Mouse (Mus musculus) liver, embryonic 15.5 days (tissue): Measurements from ENCODE around the gene Lrrc28. TPM values are rescaled to one million over a fixed set of nuclear protein-coding genes. Genes with fewer than 3 reads are reported as not detected.

Experiments
- ATAC-seq: fragments of 200-750 bp; cut with Nextera tagmentation; 2 replicates; pipeline ENCODE4 v1.8.0; 2017; ENCODE audit warnings: moderate number of reproducible peaks, mild to moderate bottlenecking, moderate library complexity; ENCODE audit not compliant: insufficient read depth
- H3K27ac ChIP-seq: fragments of 300-500 bp; sonication (generic); replicated peaks from 2 replicates; pipeline ENCODE4 v1.5.1; 2015; ENCODE audit warnings: mild to moderate bottlenecking, inconsistent platforms
- H3K27me3 ChIP-seq: fragments of 300-500 bp; sonication (generic); 2 replicates; pipeline ENCODE4 v1.6.1; 2015; ENCODE audit warnings: mild to moderate bottlenecking, inconsistent platforms
- H3K36me3 ChIP-seq: fragments of 300-500 bp; sonication (generic); replicated peaks from 2 replicates; pipeline ENCODE4 v1.6.1; 2015; ENCODE audit warnings: moderate library complexity, mild to moderate bottlenecking, inconsistent platforms
- H3K4me1 ChIP-seq: fragments of 300-500 bp; sonication (generic); replicated peaks from 2 replicates; pipeline ENCODE4 v1.6.1; 2015; ENCODE audit warnings: inconsistent platforms
- H3K4me2 ChIP-seq: fragments of 300-500 bp; sonication (generic); 2 replicates; pipeline ENCODE4 v1.6.1; 2015; ENCODE audit warnings: moderate library complexity, mild to moderate bottlenecking, inconsistent platforms
- H3K4me3 ChIP-seq: fragments of 300-500 bp; sonication (generic); replicated peaks from 2 replicates; pipeline ENCODE4 v1.5.1; 2015; ENCODE audit warnings: mild to moderate bottlenecking, inconsistent platforms
- H3K9ac ChIP-seq: fragments of 300-500 bp; sonication (generic); 2 replicates; pipeline ENCODE4 v1.6.1; 2015; ENCODE audit warnings: moderate library complexity, mild to moderate bottlenecking, inconsistent platforms
- H3K9me3 ChIP-seq: fragments of 300-500 bp; sonication (generic); replicated peaks from 2 replicates; pipeline ENCODE4 v1.6.1; 2016; ENCODE audit warnings: inconsistent platforms
- WGBS: fragments of 180-500 bp; shearing (Covaris S2); methylation state at CpG from one replicate; pipeline ENCODE4 v1.1.7; 2015; ENCODE audit warnings: mixed read lengths; ENCODE audit not compliant: insufficient replicate concordance; 5-methylcytosine and 5-hydroxymethylcytosine counted together
- polyA plus RNA-seq: library from polyadenylated mRNA; unstranded; fragments of >200 nt; fragmentation: Nextera tagmentation; extraction: Ambion mirVana; gene quantifications from 2 replicates; pipeline ENCODE4 v1.2.1, GENCODE M21; 2015

Gene Lrrc28
- polyA plus RNA-seq, result 7.3 and 7.9 TPM in 2 replicates

- H3K9ac ChIP-seq, result peak within 1 kb of the TSS; percentile 90
- H3K36me3 ChIP-seq, result 0 out of 2 replicates have a peak, but pooled peaks cover 7% of the 10 kb centered on the region
- no peaks in the 10 kb centered on the region for H3K9me3 ChIP-seq
- H3K4me3 ChIP-seq, result peak within 1 kb of the TSS; percentile 81
- H3K27me3 ChIP-seq, result no peaks in the 10 kb centered on the region
- H3K4me1 ChIP-seq, result peaks cover 22% of the 10 kb centered on the region
- peak within 1 kb of the TSS; percentile 76 for H3K27ac ChIP-seq
- peak; percentile 96 for ATAC-seq
- H3K4me2 ChIP-seq, result peak within 1 kb of the TSS; percentile 83
- WGBS, result under 1% methylated on average over 55 of the region's 55 CpGs
Measured at GRCm38 (mm10) chr7:67644833-67645680, at the start of gene Lrrc28. Lrrc28 (minus strand) TSS chr7:67645268.

- no peak for ATAC-seq
- Histone ChIP-seq H3K36me3 (no peaks in the 10 kb centered on the region), H3K9ac (no peak overlapping the region), H3K4me2 (no peak overlapping the region), H3K9me3 (no peaks in the 10 kb centered on the region), H3K27me3 (no peaks in the 10 kb centered on the region), H3K4me1 (no peaks in the 10 kb centered on the region), H3K4me3 (no peak overlapping the region), H3K27ac (no peak overlapping the region)
- WGBS, result 81% methylated on average over 23 of the region's 23 CpGs
Measured at GRCm38 (mm10) chr7:67692791-67693538, 47.9 kb upstream of the Lrrc28 start.

GRCm38 (mm10) chr7:67692141-67692540 lies 47.1 kb upstream of the Lrrc28 start:
- no peaks in the 10 kb centered on the region for H3K9me3 ChIP-seq
- H3K4me2 ChIP-seq, result no peak overlapping the region
- no peaks in the 10 kb centered on the region for H3K36me3 ChIP-seq
- no peaks in the 10 kb centered on the region for H3K27me3 ChIP-seq
- H3K4me1 ChIP-seq, result no peaks in the 10 kb centered on the region
- H3K27ac ChIP-seq, result no peak overlapping the region
- 29% methylated on average over 3 of the region's 3 CpGs for WGBS
- no peak for ATAC-seq
- no peak overlapping the region for H3K9ac ChIP-seq
- no peak overlapping the region for H3K4me3 ChIP-seq

GRCm38 (mm10) chr7:67691036-67691435 lies 46.0 kb upstream of the Lrrc28 start:
- H3K36me3 ChIP-seq, result no peaks in the 10 kb centered on the region
- H3K9ac ChIP-seq, result no peak overlapping the region
- H3K27ac ChIP-seq, result no peak overlapping the region
- H3K27me3 ChIP-seq, result no peaks in the 10 kb centered on the region
- 51% methylated on average over 6 of the region's 6 CpGs for WGBS
- H3K9me3 ChIP-seq, result no peaks in the 10 kb centered on the region
- ATAC-seq, result no peak
- no peak overlapping the region for H3K4me3 ChIP-seq
- no peak overlapping the region for H3K4me2 ChIP-seq
- no peaks in the 10 kb centered on the region for H3K4me1 ChIP-seq

- Histone ChIP-seq H3K27ac (no peak overlapping the region), H3K4me3 (no peak overlapping the region), H3K9me3 (no peaks in the 10 kb centered on the region), H3K27me3 (no peaks in the 10 kb centered on the region), H3K36me3 (no peaks in the 10 kb centered on the region), H3K9ac (no peak overlapping the region), H3K4me1 (no peaks in the 10 kb centered on the region), H3K4me2 (no peak overlapping the region)
- no peak for ATAC-seq
- 63% methylated on average over 7 of the region's 7 CpGs for WGBS
Measured at GRCm38 (mm10) chr7:67689793-67690192, 44.7 kb upstream of the Lrrc28 start.

GRCm38 (mm10) chr7:67688281-67688680 lies 43.2 kb upstream of the Lrrc28 start:
- Histone ChIP-seq H3K9ac (no peak overlapping the region), H3K4me1 (no peaks in the 10 kb centered on the region), H3K4me3 (no peak overlapping the region), H3K27ac (no peak overlapping the region), H3K27me3 (no peaks in the 10 kb centered on the region), H3K36me3 (no peaks in the 10 kb centered on the region), H3K4me2 (no peak overlapping the region), H3K9me3 (no peaks in the 10 kb centered on the region)
- whole genome bisulfite sequencing, result 31% methylated on average over 3 of the region's 3 CpGs
- no peak for ATAC-seq

- Histone ChIP-seq H3K9ac (no peak overlapping the region), H3K27ac (no peak overlapping the region), H3K27me3 (no peaks in the 10 kb centered on the region), H3K36me3 (no peaks in the 10 kb centered on the region), H3K9me3 (no peaks in the 10 kb centered on the region), H3K4me2 (no peak overlapping the region), H3K4me3 (no peak overlapping the region), H3K4me1 (no peaks in the 10 kb centered on the region)
- ATAC-seq, result no peak
- 85% methylated on average over 3 of the region's 3 CpGs for WGBS
Measured at GRCm38 (mm10) chr7:67686545-67686944, 41.5 kb upstream of the Lrrc28 start.

GRCm38 (mm10) chr7:67683006-67683405 lies 37.9 kb upstream of the Lrrc28 start:
- H3K27ac ChIP-seq, result no peak overlapping the region
- H3K36me3 ChIP-seq, result no peaks in the 10 kb centered on the region
- 75% methylated on average over 16 of the region's 16 CpGs for WGBS
- H3K4me3 ChIP-seq, result no peak overlapping the region
- H3K9me3 ChIP-seq, result no peaks in the 10 kb centered on the region
- ATAC-seq, result no peak
- no peak overlapping the region for H3K4me2 ChIP-seq
- H3K9ac ChIP-seq, result no peak overlapping the region
- no peaks in the 10 kb centered on the region for H3K4me1 ChIP-seq
- H3K27me3 ChIP-seq, result no peaks in the 10 kb centered on the region

- no peaks in the 10 kb centered on the region for H3K36me3 ChIP-seq
- no peak overlapping the region for H3K4me2 ChIP-seq
- WGBS, result 76% methylated on average over 9 of the region's 9 CpGs
- no peak for ATAC-seq
- no peak overlapping the region for H3K27ac ChIP-seq
- H3K4me3 ChIP-seq, result no peak overlapping the region
- H3K27me3 ChIP-seq, result no peaks in the 10 kb centered on the region
- no peaks in the 10 kb centered on the region for H3K4me1 ChIP-seq
- no peaks in the 10 kb centered on the region for H3K9me3 ChIP-seq
- H3K9ac ChIP-seq, result no peak overlapping the region
Measured at GRCm38 (mm10) chr7:67681078-67681477, 36.0 kb upstream of the Lrrc28 start.

- no peaks in the 10 kb centered on the region for H3K36me3 ChIP-seq
- ATAC-seq, result no peak
- 78% methylated on average over 16 of the region's 16 CpGs for WGBS
Measured at GRCm38 (mm10) chr7:67678878-67679499, 33.9 kb upstream of the Lrrc28 start.

GRCm38 (mm10) chr7:67673656-67674055 lies 28.6 kb upstream of the Lrrc28 start:
- Histone ChIP-seq H3K9ac (no peak overlapping the region), H3K4me1 (no peaks in the 10 kb centered on the region), H3K36me3 (no peaks in the 10 kb centered on the region), H3K4me2 (no peak overlapping the region), H3K27ac (no peak overlapping the region), H3K9me3 (no peaks in the 10 kb centered on the region), H3K4me3 (no peak overlapping the region), H3K27me3 (no peaks in the 10 kb centered on the region)
- WGBS, result 63% methylated on average over 5 of the region's 5 CpGs
- no peak for ATAC-seq

More at GRCm38 (mm10) chr7:67678878-67679499, 33.9 kb upstream of the Lrrc28 start:
- Histone ChIP-seq H3K4me2 (no peak overlapping the region), H3K4me1 (no peaks in the 10 kb centered on the region), H3K27me3 (no peaks in the 10 kb centered on the region), H3K9ac (no peak overlapping the region), H3K9me3 (no peaks in the 10 kb centered on the region), H3K27ac (no peak overlapping the region), H3K4me3 (no peak overlapping the region)
